Comparison of ENCODE assay signal across 19 mouse cellular contexts in the genomic region with DNA sequence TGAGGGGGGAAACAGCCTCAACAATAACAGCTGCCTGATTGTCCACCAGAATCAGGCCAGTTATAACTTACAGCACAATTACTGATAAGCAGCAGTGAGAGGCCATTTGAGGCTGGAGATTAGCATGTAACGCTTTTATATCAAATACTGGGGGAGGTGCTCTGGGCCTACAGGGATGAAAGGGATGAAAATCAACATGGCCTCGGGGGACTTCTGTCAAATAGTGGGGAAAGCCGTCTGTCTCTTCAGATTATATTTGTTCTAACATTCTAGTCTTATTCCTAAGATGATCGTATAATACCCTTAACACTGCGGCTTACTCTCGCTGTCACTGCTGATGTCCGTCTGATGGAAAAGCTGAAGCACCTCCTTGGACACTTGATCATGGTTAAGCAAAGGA. TPM values are rescaled to one million over a fixed set of nuclear protein-coding genes. Genes with fewer than 3 reads are reported as not detected.
DNase-seq lines count a peak whose midpoint lies in the region; ATAC-seq and TF ChIP-seq lines count a peak whose summit lies in the region.
"Had no signal": no experiment of that assay in that cellular context is flagged by ENCODE, and none has a peak within 500 bp of the region (broad histone marks: within the 10 kb centered on the region; RNA-seq: fewer than 3 reads in every experiment).

No protein-coding gene starts in this region.

- H3K4me1 ChIP-seq in heart, adult 2 months (ENCODE audit: control insufficient read depth, insufficient read depth, low read length), result no peaks in the 10 kb centered on the region; the same call in 1 of the 2 replicates
- H3K4me1 ChIP-seq in heart, embryonic 10.5 days, result 0 out of 2 replicates have a peak, but pooled peaks cover 3% of the 10 kb centered on the region
- H3K4me1 ChIP-seq in midbrain, embryonic 13.5 days (replicated peaks), result peaks cover 7% of the 10 kb centered on the region
- H3K4me1 ChIP-seq in midbrain, embryonic 10.5 days, result peaks cover 3% of the 10 kb centered on the region; the same call in 1 of the 2 replicates
- H3K4me1 ChIP-seq: forebrain, embryonic 13.5 days had no signal

- TF ChIP-seq CTCF in heart, adult 2 months (IDR thresholded peaks at IDR 0.05), result no peak

- peak overlapping the region; percentile 31; the same call in 1 of the 2 replicates for H3K27ac ChIP-seq in heart, adult 2 months
- H3K27ac ChIP-seq in heart, embryonic 10.5 days, result no peak overlapping the region
- H3K27ac ChIP-seq in midbrain, embryonic 13.5 days, result no peak overlapping the region
- no peak overlapping the region for H3K27ac ChIP-seq in midbrain, embryonic 10.5 days (replicated peaks)
- H3K27ac ChIP-seq: embryonic facial prominence, embryonic 13.5 days; forebrain, embryonic 13.5 days; hindbrain, embryonic 12.5 days had no signal

- TF ChIP-seq POLR2A in heart, adult 2 months (IDR thresholded peaks at IDR 0.05; ENCODE audit: insufficient read depth, low read depth, low read length), result no peak

- H3K4me3 ChIP-seq in heart, adult 2 months, result no peak overlapping the region
- no peak overlapping the region for H3K4me3 ChIP-seq in heart, embryonic 10.5 days
- H3K4me3 ChIP-seq in midbrain, embryonic 13.5 days (replicated peaks), result no peak overlapping the region
- no peak overlapping the region for H3K4me3 ChIP-seq in midbrain, embryonic 10.5 days
- H3K4me3 ChIP-seq: embryonic facial prominence, embryonic 13.5 days; forebrain, embryonic 13.5 days; hindbrain, embryonic 12.5 days had no signal

- H3K79me2 ChIP-seq in heart, adult 2 months (replicated peaks; ENCODE audit: control insufficient read depth, insufficient read depth, low read length), result no peaks in the 10 kb centered on the region

- no peaks in the 10 kb centered on the region for H3K36me3 ChIP-seq in heart, adult 2 months (ENCODE audit: control insufficient read depth, insufficient read depth, low read length)
- 0 out of 2 replicates have a peak, but pooled peaks cover 4% of the 10 kb centered on the region for H3K36me3 ChIP-seq in heart, embryonic 10.5 days
- no peaks in the 10 kb centered on the region for H3K36me3 ChIP-seq in midbrain, embryonic 13.5 days
- H3K36me3 ChIP-seq in midbrain, embryonic 10.5 days, result no peaks in the 10 kb centered on the region
- H3K36me3 ChIP-seq: embryonic facial prominence, embryonic 13.5 days; hindbrain, embryonic 12.5 days had no signal

- no peak overlapping the region for H3K4me2 ChIP-seq in midbrain, embryonic 13.5 days (replicated peaks)
- H3K4me2 ChIP-seq: embryonic facial prominence, embryonic 13.5 days; forebrain, embryonic 13.5 days; hindbrain, embryonic 12.5 days had no signal

- DNase-seq in heart, adult 2 months, result no peak
- DNase-seq in heart, embryonic 10.5 days (ENCODE audit: low spot score), result no peak
- DNase-seq in midbrain, embryonic 10.5 days (ENCODE audit: low spot score), result no peak
- peak; percentile 21 for DNase-seq in retina, embryonic 14.5 days (ENCODE audit: low spot score)
- no peak for DNase-seq in cerebellum, adult 18-20 months
- DNase-seq in cerebellum, adult 11 months, result no peak
- DNase-seq: adrenal gland, adult 2 months; adrenal gland, postnatal 25 days; cerebellum, adult 9-10 months; cerebellum, postnatal 25 days; gastrocnemius, postnatal 10 days; heart, postnatal 14 days had no signal

- H3K27me3 ChIP-seq in heart, adult 2 months (ENCODE audit: control insufficient read depth, insufficient read depth, low read length), result no peaks in the 10 kb centered on the region
- H3K27me3 ChIP-seq in heart, embryonic 10.5 days (ENCODE audit: insufficient read depth, poor library complexity, severe bottlenecking), result no peaks in the 10 kb centered on the region
- H3K27me3 ChIP-seq in midbrain, embryonic 13.5 days, result peaks cover 9% of the 10 kb centered on the region; the same call in 1 of the 2 replicates
- H3K27me3 ChIP-seq in midbrain, embryonic 10.5 days (ENCODE audit: low read depth, poor library complexity, severe bottlenecking), result peaks cover 18% of the 10 kb centered on the region
- H3K27me3 ChIP-seq: embryonic facial prominence, embryonic 13.5 days; forebrain, embryonic 13.5 days; hindbrain, embryonic 12.5 days had no signal

- WGBS in heart, adult 2 months, result 66% methylated on average over 7 of the region's 7 CpGs
- WGBS in heart, embryonic 10.5 days, result 88% methylated on average over 7 of the region's 7 CpGs
- WGBS in midbrain, embryonic 13.5 days, result 47% methylated on average over 7 of the region's 7 CpGs
- 89% methylated on average over 7 of the region's 7 CpGs for WGBS in midbrain, embryonic 10.5 days

- H3K9ac ChIP-seq in heart, adult 2 months (ENCODE audit: low read depth, low read length), result no peak overlapping the region
- H3K9ac ChIP-seq in midbrain, embryonic 13.5 days (replicated peaks), result no peak overlapping the region
- H3K9ac ChIP-seq: embryonic facial prominence, embryonic 13.5 days; forebrain, embryonic 13.5 days; hindbrain, embryonic 12.5 days had no signal

- peaks cover 4% of the 10 kb centered on the region; the same call in 1 of the 2 replicates for H3K9me3 ChIP-seq in heart, embryonic 10.5 days
- H3K9me3 ChIP-seq in midbrain, embryonic 13.5 days, result no peaks in the 10 kb centered on the region
- peaks cover 5% of the 10 kb centered on the region for H3K9me3 ChIP-seq in midbrain, embryonic 10.5 days (replicated peaks)

- no peak for TF ChIP-seq EP300 in heart, adult 2 months (IDR thresholded peaks at IDR 0.05; ENCODE audit: insufficient read depth, low read depth, low read length)

- ATAC-seq in midbrain, embryonic 13.5 days, result peak; percentile 73
- ATAC-seq: forebrain, embryonic 13.5 days; hindbrain, embryonic 16.5 days; inflammation-experienced regulatory T-cells, adult 6 months; intestine, postnatal 0 days had no signal

- intact Hi-C loops in heart, adult 2 months (cut with DNase I), result no loop called here

RNA-seq across cellular contexts. Expression of gene Tmem131l, which starts 40.1 kb away (rescaled TPM):
- 10 to 100 TPM; 22.0 to 23.4 TPM for total RNA-seq in heart, adult 2 months (2021)
- polyA plus RNA-seq in heart, adult 2 months (2012; rRNA removed), result 17.3 and 18.1 TPM in 2 replicates
- 25.9 and 39.6 TPM in 2 replicates for polyA plus RNA-seq in heart, embryonic 10.5 days (2016; fragmentation: Nextera tagmentation; extraction: Ambion mirVana)
- 81.1 and 91.8 TPM in 2 replicates for polyA plus RNA-seq in midbrain, embryonic 13.5 days (2015; fragmentation: Nextera tagmentation; extraction: Ambion mirVana)
- 59.4 and 68.0 TPM in 2 replicates for polyA plus RNA-seq in midbrain, embryonic 10.5 days (2016; fragmentation: Nextera tagmentation; extraction: Ambion mirVana)
